Mouse (Mus musculus): ENCODE measurements around the gene Snx12. TPM values are rescaled to one million over a fixed set of nuclear protein-coding genes. Genes with fewer than 3 reads are reported as not detected.

Gene Snx12
- polyA plus RNA-seq, 1 experiment: 55.8 TPM

- Histone ChIP-seq H3K27ac (ENCODE audit: insufficient read depth, low read depth, low read length) (no peak overlapping the region), H3K4me3 (ENCODE audit: insufficient read depth, low read length) (no peak overlapping the region), H3K4me1 (ENCODE audit: control insufficient read depth, insufficient read depth, low read length) (no peaks in the 10 kb centered on the region)
- TF ChIP-seq CTCF (IDR thresholded peaks at IDR 0.05; ENCODE audit: low read depth, low read length): no peak
- no peak for TF ChIP-seq POLR2A (IDR thresholded peaks at IDR 0.05; ENCODE audit: borderline replicate concordance, low read depth, low read length)
Measured at GRCm38 (mm10) chrX:101084192-101084591, 138.2 kb downstream of the Snx12 start.

DNA sequence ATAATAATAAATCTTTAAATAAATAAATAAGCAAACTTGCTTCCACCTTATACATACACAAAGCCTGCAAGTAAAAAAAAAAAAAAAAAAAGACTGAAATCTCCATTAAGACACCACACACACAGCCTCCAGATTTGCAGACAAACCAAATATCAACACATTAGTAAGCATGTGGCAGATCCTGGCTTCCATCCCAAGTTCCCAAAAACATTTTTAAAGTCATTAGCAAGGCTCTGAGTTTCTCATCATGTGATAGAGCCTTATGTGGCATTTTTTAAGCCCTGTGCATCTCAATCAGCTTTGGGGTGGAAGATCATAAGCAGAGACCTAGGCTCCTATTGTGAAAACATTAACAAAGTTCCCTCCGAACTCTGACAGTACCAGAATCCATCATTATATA is 157.1 kb downstream of the Snx12 start:
- H3K27ac ChIP-seq (ENCODE audit: insufficient read depth, low read depth, low read length): no peak overlapping the region
- H3K4me3 ChIP-seq (ENCODE audit: insufficient read depth, low read length): no peak overlapping the region
- H3K4me1 ChIP-seq (ENCODE audit: control insufficient read depth, insufficient read depth, low read length): no peaks in the 10 kb centered on the region
- no peak for TF ChIP-seq CTCF (IDR thresholded peaks at IDR 0.05; ENCODE audit: low read depth, low read length)
- no peak for TF ChIP-seq POLR2A (IDR thresholded peaks at IDR 0.05; ENCODE audit: borderline replicate concordance, low read depth, low read length)

DNA sequence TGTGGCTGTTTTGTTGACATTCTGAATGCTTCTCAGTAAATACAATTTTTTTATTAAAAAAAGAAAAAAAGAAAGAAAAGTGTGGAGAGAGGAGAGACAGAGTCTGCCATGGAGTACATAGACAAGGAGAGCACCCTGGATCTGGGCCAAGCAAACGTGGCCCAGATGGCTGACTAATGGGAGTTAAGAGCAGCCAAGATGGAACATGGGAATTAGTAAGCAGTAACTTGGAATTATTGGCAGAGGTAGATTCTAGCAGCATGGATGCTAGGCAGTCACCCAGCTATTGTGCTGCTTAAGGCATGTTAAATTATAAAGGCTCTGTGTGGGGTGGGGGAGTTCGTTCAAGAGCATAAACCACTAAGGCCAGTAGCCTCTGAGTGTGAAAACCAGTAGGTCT is 158.9 kb downstream of the Snx12 start:
- TF ChIP-seq POLR2A (IDR thresholded peaks at IDR 0.05; ENCODE audit: borderline replicate concordance, low read depth, low read length): no peak
- TF ChIP-seq CTCF (IDR thresholded peaks at IDR 0.05; ENCODE audit: low read depth, low read length): no peak

GRCm38 (mm10) chrX:101059541-101059940 is 162.8 kb downstream of the Snx12 start, which contains the start of gene Tex11:
TSS of gene Tex11 (minus strand) at chrX:101059667.
- no peak within 1 kb of the TSS for H3K4me3 ChIP-seq (ENCODE audit: insufficient read depth, low read length)
- H3K27ac ChIP-seq (ENCODE audit: insufficient read depth, low read depth, low read length): no peak within 1 kb of the TSS
- TF ChIP-seq POLR2A (IDR thresholded peaks at IDR 0.05; ENCODE audit: borderline replicate concordance, low read depth, low read length): no peak
- no peak for TF ChIP-seq CTCF (IDR thresholded peaks at IDR 0.05; ENCODE audit: low read depth, low read length)
- no peaks in the 10 kb centered on the region for H3K4me1 ChIP-seq (ENCODE audit: control insufficient read depth, insufficient read depth, low read length)

More for the DNA sequence above, 158.9 kb downstream of the Snx12 start:
- Histone ChIP-seq H3K4me1 (ENCODE audit: control insufficient read depth, insufficient read depth, low read length) (no peaks in the 10 kb centered on the region), H3K27ac (ENCODE audit: insufficient read depth, low read depth, low read length) (no peak overlapping the region), H3K4me3 (ENCODE audit: insufficient read depth, low read length) (no peak overlapping the region)

Other genes with a start within 250 kb of the Snx12 start
- gene Tex11, start 162.9 kb downstream of the Snx12 start, polyA plus RNA-seq (2012; ENCODE audit: insufficient read depth, insufficient read length, missing spikeins): not detected in 2 replicates
- gene Slc7a3, start 136.5 kb downstream of the Snx12 start, polyA plus RNA-seq (2012; ENCODE audit: insufficient read depth, insufficient read length, missing spikeins): 0.29 and 0.71 TPM in 2 replicates
- gene Foxo4, start 32.0 kb upstream of the Snx12 start, polyA plus RNA-seq (2012; ENCODE audit: insufficient read depth, insufficient read length, missing spikeins): 27.9 and 29.2 TPM in 2 replicates
- 2.3 TPM in 1 of 2 replicates, not detected in the other for gene Gm614, start 41.4 kb upstream of the Snx12 start, polyA plus RNA-seq (2012; ENCODE audit: insufficient read depth, insufficient read length, missing spikeins)
- 167 and 176 TPM in 2 replicates for gene Il2rg, start 45.7 kb upstream of the Snx12 start, polyA plus RNA-seq (2012; ENCODE audit: insufficient read depth, insufficient read length, missing spikeins)
- 2.3 TPM in 1 of 2 replicates, not detected in the other for gene Gm20489, start 46.5 kb upstream of the Snx12 start, polyA plus RNA-seq (2012; ENCODE audit: insufficient read depth, insufficient read length, missing spikeins)
- gene Med12, start 51.5 kb upstream of the Snx12 start, polyA plus RNA-seq (2012; ENCODE audit: insufficient read depth, insufficient read length, missing spikeins): 64.7 and 73.5 TPM in 2 replicates
- not detected in 2 replicates for gene Nlgn3, start 76.6 kb upstream of the Snx12 start, polyA plus RNA-seq (2012; ENCODE audit: insufficient read depth, insufficient read length, missing spikeins)
- not detected in 2 replicates for gene Gjb1, start 153.8 kb upstream of the Snx12 start, polyA plus RNA-seq (2012; ENCODE audit: insufficient read depth, insufficient read length, missing spikeins)
- gene Zmym3, start 198.3 kb upstream of the Snx12 start, polyA plus RNA-seq (2012; ENCODE audit: insufficient read depth, insufficient read length, missing spikeins): 34.3 and 41.8 TPM in 2 replicates
- gene Nono, start 206.8 kb upstream of the Snx12 start, polyA plus RNA-seq (2012; ENCODE audit: insufficient read depth, insufficient read length, missing spikeins): 242 and 247 TPM in 2 replicates
- gene Itgb1bp2, start 226.5 kb upstream of the Snx12 start, polyA plus RNA-seq (2012; ENCODE audit: insufficient read depth, insufficient read length, missing spikeins): 1.2 TPM in 1 of 2 replicates, not detected in the other

All from bone marrow macrophage, adult 2 months (primary cell).